Comparison of ENCODE assay signal across 7 mouse cellular contexts in the genomic region with DNA sequence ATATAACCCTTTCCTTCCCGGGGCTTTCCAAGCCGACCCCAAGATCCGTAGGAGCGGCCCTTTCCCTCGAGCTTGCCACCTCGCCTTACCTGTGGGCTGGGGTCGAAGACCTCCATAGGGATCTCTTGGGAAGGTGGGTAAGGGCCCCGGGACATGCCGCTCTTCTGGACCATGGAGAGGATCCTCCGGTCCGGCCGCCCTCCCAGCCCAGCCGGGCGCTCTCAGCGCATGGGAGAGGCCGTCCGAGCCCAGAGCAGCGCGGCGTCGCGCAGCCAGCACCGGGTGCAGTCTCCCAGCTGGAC. TPM values are rescaled to one million over a fixed set of nuclear protein-coding genes. Genes with fewer than 3 reads are reported as not detected.
A peak's percentile ranks its signal among the peaks of the same experiment; 100 is the strongest.
DNase-seq lines count a peak whose midpoint lies in the region; ATAC-seq and TF ChIP-seq lines count a peak whose summit lies in the region.

No protein-coding gene starts in this region.

- under 1% methylated on average over 21 of the region's 23 CpGs for WGBS in forebrain, embryonic 12.5 days
- 0% methylated on average over 23 of the region's 23 CpGs for WGBS in limb, embryonic 12.5 days
- under 1% methylated on average over 23 of the region's 23 CpGs for WGBS in olfactory bulb, adult 2 months

- no peak for DNase-seq in cerebellum, postnatal 10 days
- DNase-seq in embryo, embryonic 9.5 days (ENCODE audit: extremely low spot score): no peak

- H3K9ac ChIP-seq in forebrain, embryonic 12.5 days: peak overlapping the region; percentile 86
- H3K9ac ChIP-seq in limb, embryonic 12.5 days (replicated peaks): peak overlapping the region; percentile 86

- TF ChIP-seq CTCF in olfactory bulb, adult 2 months (IDR thresholded peaks at IDR 0.05; ENCODE audit: insufficient read depth, low read depth, low read length): no peak

- H3K9me3 ChIP-seq in megakaryocyte, embryonic 14.5 days: no peaks in the 10 kb centered on the region
- H3K9me3 ChIP-seq in forebrain, embryonic 12.5 days: no peaks in the 10 kb centered on the region
- H3K9me3 ChIP-seq in limb, embryonic 12.5 days: no peaks in the 10 kb centered on the region

- peaks cover 44% of the 10 kb centered on the region for H3K4me1 ChIP-seq in megakaryocyte, embryonic 14.5 days
- H3K4me1 ChIP-seq in forebrain, embryonic 12.5 days: peaks cover 58% of the 10 kb centered on the region
- peaks cover 34% of the 10 kb centered on the region for H3K4me1 ChIP-seq in limb, embryonic 12.5 days (replicated peaks)
- H3K4me1 ChIP-seq in olfactory bulb, adult 2 months (ENCODE audit: control insufficient read depth, insufficient read depth, low read length): peaks cover 45% of the 10 kb centered on the region

- no peak for ATAC-seq in megakaryocyte, adult 5-6 weeks (ENCODE audit: poor library complexity, severe bottlenecking)
- ATAC-seq in forebrain, embryonic 12.5 days (ENCODE audit: low FRiP score): no peak; the same call in 1 of the 2 replicates
- ATAC-seq in limb, embryonic 12.5 days (ENCODE audit: insufficient number of reproducible peaks, insufficient read depth, low FRiP score, low TSS enrichment, low read depth): peak; percentile 18

- peaks cover 55% of the 10 kb centered on the region for H3K27me3 ChIP-seq in megakaryocyte, embryonic 14.5 days (replicated peaks)
- H3K27me3 ChIP-seq in forebrain, embryonic 12.5 days: no peaks in the 10 kb centered on the region
- H3K27me3 ChIP-seq in limb, embryonic 12.5 days: 0 out of 2 replicates have a peak, but pooled peaks cover 4% of the 10 kb centered on the region

- no peaks in the 10 kb centered on the region for H3K36me3 ChIP-seq in megakaryocyte, embryonic 14.5 days (replicated peaks; ENCODE audit: low read length)
- H3K36me3 ChIP-seq in forebrain, embryonic 12.5 days (replicated peaks): peaks cover 9% of the 10 kb centered on the region; the same call in 1 of the 2 replicates
- H3K36me3 ChIP-seq in limb, embryonic 12.5 days: peaks cover 20% of the 10 kb centered on the region

- peak overlapping the region; percentile 81 for H3K4me2 ChIP-seq in forebrain, embryonic 12.5 days
- peak overlapping the region; percentile 81 for H3K4me2 ChIP-seq in limb, embryonic 12.5 days

- peak overlapping the region; percentile 93 for H3K4me3 ChIP-seq in megakaryocyte, embryonic 14.5 days (replicated peaks)
- peak overlapping the region; percentile 67 for H3K4me3 ChIP-seq in forebrain, embryonic 12.5 days (replicated peaks)
- peak overlapping the region; percentile 88 for H3K4me3 ChIP-seq in limb, embryonic 12.5 days (replicated peaks)
- H3K4me3 ChIP-seq in olfactory bulb, adult 2 months (ENCODE audit: insufficient read depth, low read depth, low read length): peak overlapping the region; percentile 94

- H3K27ac ChIP-seq in forebrain, embryonic 12.5 days: peak overlapping the region; percentile 92
- peak overlapping the region; percentile 92 for H3K27ac ChIP-seq in limb, embryonic 12.5 days
- H3K27ac ChIP-seq in olfactory bulb, adult 2 months (ENCODE audit: insufficient read depth, low read depth, low read length): peak overlapping the region; percentile 96

- TF ChIP-seq POLR2A in olfactory bulb, adult 2 months (IDR thresholded peaks at IDR 0.05; ENCODE audit: insufficient read depth, low read depth, low read length): no peak

RNA-seq across cellular contexts. Expression of a gene that starts 0.6 kb away (rescaled TPM):
- 1.4 and 2.8 TPM in 2 replicates for polyA plus RNA-seq in megakaryocyte, embryonic 14.5 days (2012; ENCODE audit: insufficient read depth, low replicate concordance)
- 1.2 and 1.4 TPM in 2 replicates for total RNA-seq in megakaryocyte, adult 5-6 weeks (2015)
- 0.62 and 0.65 TPM in 2 replicates for total RNA-seq in megakaryocyte, adult 5-6 weeks (2017)
- polyA plus RNA-seq in forebrain, embryonic 12.5 days (2016; fragmentation: Nextera tagmentation; extraction: Ambion mirVana): 22.5 and 29.3 TPM in 2 replicates
- polyA plus RNA-seq in limb, embryonic 12.5 days (2016; fragmentation: Nextera tagmentation; extraction: Ambion mirVana): 13.2 and 16.0 TPM in 2 replicates
- polyA plus RNA-seq in olfactory bulb, adult 2 months (2012; ENCODE audit: insufficient read depth, insufficient read length, low replicate concordance, missing spikeins): not detected in 2 replicates

RNA-seq across cellular contexts. Expression of a gene that starts 4.3 kb away (rescaled TPM):
- 275 and 2,598 TPM in 2 replicates for polyA plus RNA-seq in megakaryocyte, embryonic 14.5 days (2012; ENCODE audit: insufficient read depth, low replicate concordance)
- total RNA-seq in megakaryocyte, adult 5-6 weeks (2015): 2,687 and 2,729 TPM in 2 replicates
- 1,233 and 1,246 TPM in 2 replicates for total RNA-seq in megakaryocyte, adult 5-6 weeks (2017)
- polyA plus RNA-seq in forebrain, embryonic 12.5 days (2016; fragmentation: Nextera tagmentation; extraction: Ambion mirVana): 737 and 747 TPM in 2 replicates
- polyA plus RNA-seq in limb, embryonic 12.5 days (2016; fragmentation: Nextera tagmentation; extraction: Ambion mirVana): 1,014 and 1,051 TPM in 2 replicates
- not detected in 2 replicates for polyA plus RNA-seq in olfactory bulb, adult 2 months (2012; ENCODE audit: insufficient read depth, insufficient read length, low replicate concordance, missing spikeins)

RNA-seq across cellular contexts. Expression of a gene that starts 26.2 kb away (rescaled TPM):
- polyA plus RNA-seq in megakaryocyte, embryonic 14.5 days (2012; ENCODE audit: insufficient read depth, low replicate concordance): 9.1 TPM in 1 of 2 replicates, not detected in the other
- total RNA-seq in megakaryocyte, adult 5-6 weeks (2015): 42.9 and 56.3 TPM in 2 replicates
- total RNA-seq in megakaryocyte, adult 5-6 weeks (2017): 51.2 TPM in 2 replicates
- polyA plus RNA-seq in forebrain, embryonic 12.5 days (2016; fragmentation: Nextera tagmentation; extraction: Ambion mirVana): 7.0 and 7.8 TPM in 2 replicates
- polyA plus RNA-seq in limb, embryonic 12.5 days (2016; fragmentation: Nextera tagmentation; extraction: Ambion mirVana): 5.9 and 7.1 TPM in 2 replicates
- polyA plus RNA-seq in olfactory bulb, adult 2 months (2012; ENCODE audit: insufficient read depth, insufficient read length, low replicate concordance, missing spikeins): 395 TPM in 1 of 2 replicates, not detected in the other

RNA-seq across cellular contexts. Expression of a gene that starts 31.1 kb away (rescaled TPM):
- polyA plus RNA-seq in megakaryocyte, embryonic 14.5 days (2012; ENCODE audit: insufficient read depth, low replicate concordance): 1.5 TPM in 1 of 2 replicates, not detected in the other
- 0.09 TPM in 1 of 2 replicates, not detected in the other for total RNA-seq in megakaryocyte, adult 5-6 weeks (2015)
- 0.04 and 0.08 TPM in 2 replicates for total RNA-seq in megakaryocyte, adult 5-6 weeks (2017)
- polyA plus RNA-seq in forebrain, embryonic 12.5 days (2016; fragmentation: Nextera tagmentation; extraction: Ambion mirVana): 1.6 TPM in 2 replicates
- 0.31 and 0.68 TPM in 2 replicates for polyA plus RNA-seq in limb, embryonic 12.5 days (2016; fragmentation: Nextera tagmentation; extraction: Ambion mirVana)
- not detected in 2 replicates for polyA plus RNA-seq in olfactory bulb, adult 2 months (2012; ENCODE audit: insufficient read depth, insufficient read length, low replicate concordance, missing spikeins)

RNA-seq across cellular contexts. Expression of a gene that starts 36.0 kb away (rescaled TPM):
- polyA plus RNA-seq in megakaryocyte, embryonic 14.5 days (2012; ENCODE audit: insufficient read depth, low replicate concordance): 1.6 TPM in 1 of 2 replicates, not detected in the other
- 13.7 and 15.9 TPM in 2 replicates for total RNA-seq in megakaryocyte, adult 5-6 weeks (2015)
- 6.3 and 6.7 TPM in 2 replicates for total RNA-seq in megakaryocyte, adult 5-6 weeks (2017)
- 0.22 and 0.33 TPM in 2 replicates for polyA plus RNA-seq in forebrain, embryonic 12.5 days (2016; fragmentation: Nextera tagmentation; extraction: Ambion mirVana)
- 0.12 TPM in 1 of 2 replicates, not detected in the other for polyA plus RNA-seq in limb, embryonic 12.5 days (2016; fragmentation: Nextera tagmentation; extraction: Ambion mirVana)
- polyA plus RNA-seq in olfactory bulb, adult 2 months (2012; ENCODE audit: insufficient read depth, insufficient read length, low replicate concordance, missing spikeins): not detected in 2 replicates

Comparison
In these comparisons a context has a peak if more than half of its experiments do, and no peak if none do; other contexts are left out.
1. RNA of a gene that starts 4.3 kb away (polyA plus RNA-seq): 275 to 2,598 TPM in megakaryocyte, embryonic 14.5 days, 1,014 to 1,051 TPM in limb, embryonic 12.5 days and 737 to 747 TPM in forebrain, embryonic 12.5 days; not detected in olfactory bulb, adult 2 months; every median in the first group is over 100 times any median in the second.
2. Peak in every context shown above with its lines, with median percentiles within 50 percentile points of each other: H3K4me3 ChIP-seq and H3K27ac ChIP-seq.